Mouse (Mus musculus): ENCODE data around the gene Galnt2. TPM values are rescaled to one million over a fixed set of nuclear protein-coding genes. Genes with fewer than 3 reads are reported as not detected.

The Galnt2 gene
- total RNA-seq, 1 experiment from 2014 or later: 42.6 TPM

- no peak for ATAC-seq (replicated peaks in 1 of 2; ENCODE audit: insufficient read depth in 1 of 2, low FRiP score in 2 of 2, low TSS enrichment in 1 of 2, low read depth in 1 of 2, poor library complexity in 2 of 2, severe bottlenecking in 2 of 2)
Measured at GRCm38 (mm10) chr8:124329690-124330089, 98.5 kb downstream of the Galnt2 start.

- no peak for ATAC-seq (replicated peaks in 1 of 2; ENCODE audit: insufficient read depth in 1 of 2, low FRiP score in 2 of 2, low TSS enrichment in 1 of 2, low read depth in 1 of 2, poor library complexity in 2 of 2, severe bottlenecking in 2 of 2)
Measured at GRCm38 (mm10) chr8:124330433-124330832, 99.2 kb downstream of the Galnt2 start.

- no peak for ATAC-seq (replicated peaks in 1 of 2; ENCODE audit: insufficient read depth in 1 of 2, low FRiP score in 2 of 2, low TSS enrichment in 1 of 2, low read depth in 1 of 2, poor library complexity in 2 of 2, severe bottlenecking in 2 of 2)
Measured at GRCm38 (mm10) chr8:124331094-124331493, 99.9 kb downstream of the Galnt2 start.

- ATAC-seq (replicated peaks in 1 of 2; ENCODE audit: insufficient read depth in 1 of 2, low FRiP score in 2 of 2, low TSS enrichment in 1 of 2, low read depth in 1 of 2, poor library complexity in 2 of 2, severe bottlenecking in 2 of 2): no peak
Measured at GRCm38 (mm10) chr8:124331706-124332105, 100.5 kb downstream of the Galnt2 start.

- ATAC-seq (replicated peaks in 1 of 2; ENCODE audit: insufficient read depth in 1 of 2, low FRiP score in 2 of 2, low TSS enrichment in 1 of 2, low read depth in 1 of 2, poor library complexity in 2 of 2, severe bottlenecking in 2 of 2): no peak
Measured at GRCm38 (mm10) chr8:124336302-124336701, 105.1 kb downstream of the Galnt2 start.

- ATAC-seq (replicated peaks in 1 of 2; ENCODE audit: insufficient read depth in 1 of 2, low FRiP score in 2 of 2, low TSS enrichment in 1 of 2, low read depth in 1 of 2, poor library complexity in 2 of 2, severe bottlenecking in 2 of 2): no peak
Measured at GRCm38 (mm10) chr8:124339742-124340141, 108.6 kb downstream of the Galnt2 start.

GRCm38 (mm10) chr8:124340360-124341068, 109.3 kb downstream of the Galnt2 start:
- 0 out of 4 replicates have a peak, but pooled peaks of 1 of the 2 experiments have one; percentile 6 for ATAC-seq (replicated peaks in 1 of 2; ENCODE audit: insufficient read depth in 1 of 2, low FRiP score in 2 of 2, low TSS enrichment in 1 of 2, low read depth in 1 of 2, poor library complexity in 2 of 2, severe bottlenecking in 2 of 2)

- ATAC-seq (replicated peaks in 1 of 2; ENCODE audit: insufficient read depth in 1 of 2, low FRiP score in 2 of 2, low TSS enrichment in 1 of 2, low read depth in 1 of 2, poor library complexity in 2 of 2, severe bottlenecking in 2 of 2): no peak
Measured at GRCm38 (mm10) chr8:124343151-124343550, 112.0 kb downstream of the Galnt2 start.

- ATAC-seq (replicated peaks in 1 of 2; ENCODE audit: insufficient read depth in 1 of 2, low FRiP score in 2 of 2, low TSS enrichment in 1 of 2, low read depth in 1 of 2, poor library complexity in 2 of 2, severe bottlenecking in 2 of 2): no peak
Measured at GRCm38 (mm10) chr8:124343991-124344390, 112.8 kb downstream of the Galnt2 start.

GRCm38 (mm10) chr8:124345098-124345497, 113.9 kb downstream of the Galnt2 start:
- ATAC-seq (replicated peaks in 1 of 2; ENCODE audit: insufficient read depth in 1 of 2, low FRiP score in 2 of 2, low TSS enrichment in 1 of 2, low read depth in 1 of 2, poor library complexity in 2 of 2, severe bottlenecking in 2 of 2): no peak

GRCm38 (mm10) chr8:124346852-124347523, 115.8 kb downstream of the Galnt2 start:
- peak; percentile 50 to 62; a peak in 2 of 4 replicates for ATAC-seq (replicated peaks in 1 of 2; ENCODE audit: insufficient read depth in 1 of 2, low FRiP score in 2 of 2, low TSS enrichment in 1 of 2, low read depth in 1 of 2, poor library complexity in 2 of 2, severe bottlenecking in 2 of 2)

GRCm38 (mm10) chr8:124348087-124348486, 116.9 kb downstream of the Galnt2 start:
- no peak for ATAC-seq (replicated peaks in 1 of 2; ENCODE audit: insufficient read depth in 1 of 2, low FRiP score in 2 of 2, low TSS enrichment in 1 of 2, low read depth in 1 of 2, poor library complexity in 2 of 2, severe bottlenecking in 2 of 2)

GRCm38 (mm10) chr8:124349663-124350062, 118.5 kb downstream of the Galnt2 start:
- peak; percentile 43 to 74; a peak in 2 of 4 replicates for ATAC-seq (replicated peaks in 1 of 2; ENCODE audit: insufficient read depth in 1 of 2, low FRiP score in 2 of 2, low TSS enrichment in 1 of 2, low read depth in 1 of 2, poor library complexity in 2 of 2, severe bottlenecking in 2 of 2)

- ATAC-seq (replicated peaks in 1 of 2; ENCODE audit: insufficient read depth in 1 of 2, low FRiP score in 2 of 2, low TSS enrichment in 1 of 2, low read depth in 1 of 2, poor library complexity in 2 of 2, severe bottlenecking in 2 of 2): no peak
Measured at GRCm38 (mm10) chr8:124351636-124352035, 120.4 kb downstream of the Galnt2 start.

GRCm38 (mm10) chr8:124360911-124361310, 129.7 kb downstream of the Galnt2 start:
- ATAC-seq (replicated peaks in 1 of 2; ENCODE audit: insufficient read depth in 1 of 2, low FRiP score in 2 of 2, low TSS enrichment in 1 of 2, low read depth in 1 of 2, poor library complexity in 2 of 2, severe bottlenecking in 2 of 2): no peak

GRCm38 (mm10) chr8:124361773-124362427, 130.7 kb downstream of the Galnt2 start:
- ATAC-seq (replicated peaks in 1 of 2; ENCODE audit: insufficient read depth in 1 of 2, low FRiP score in 2 of 2, low TSS enrichment in 1 of 2, low read depth in 1 of 2, poor library complexity in 2 of 2, severe bottlenecking in 2 of 2): no peak

- ATAC-seq (replicated peaks in 1 of 2; ENCODE audit: insufficient read depth in 1 of 2, low FRiP score in 2 of 2, low TSS enrichment in 1 of 2, low read depth in 1 of 2, poor library complexity in 2 of 2, severe bottlenecking in 2 of 2): no peak; a peak in 1 of 4 replicates
Measured at GRCm38 (mm10) chr8:124362589-124362988, 131.4 kb downstream of the Galnt2 start.

GRCm38 (mm10) chr8:124363337-124363736, 132.1 kb downstream of the Galnt2 start:
- no peak for ATAC-seq (replicated peaks in 1 of 2; ENCODE audit: insufficient read depth in 1 of 2, low FRiP score in 2 of 2, low TSS enrichment in 1 of 2, low read depth in 1 of 2, poor library complexity in 2 of 2, severe bottlenecking in 2 of 2)

Measured in hematopoietic stem cell, adult 5-6 weeks (primary cell).